ENCODE assay signal across 8 mouse cellular contexts in genomic region chr1:74240311-74240710, GRCm38 (mm10). TPM values are rescaled to one million over a fixed set of nuclear protein-coding genes. Genes with fewer than 3 reads are reported as not detected.
DNase-seq lines count a peak whose midpoint lies in the region; ATAC-seq lines count a peak whose summit lies in the region.
"Had no signal": no experiment of that assay in that cellular context is flagged by ENCODE, and none has a peak within 500 bp of the region (broad histone marks: within the 10 kb centered on the region; RNA-seq: fewer than 3 reads in every experiment).

No protein-coding gene starts in this region.

- peak overlapping the region; percentile 90 for H3K27ac ChIP-seq in heart, embryonic 15.5 days

- peak overlapping the region; percentile 11; the same call in 1 of the 2 replicates for H3K9ac ChIP-seq in heart, embryonic 15.5 days

- H3K9me3 ChIP-seq in heart, embryonic 15.5 days (replicated peaks), result no peaks in the 10 kb centered on the region

- WGBS in heart, embryonic 15.5 days, result 15% methylated on average over 6 of the region's 6 CpGs

- peak overlapping the region; percentile 13; the same call in 1 of the 2 replicates for H3K4me3 ChIP-seq in heart, embryonic 15.5 days

- peaks cover 63% of the 10 kb centered on the region for H3K4me1 ChIP-seq in heart, embryonic 15.5 days (replicated peaks)

- intact Hi-C loops in left cerebral cortex, postnatal 14 days (cut with DNase I), result loop anchor here (5.0 kb wide), 1 partner anchor 33 kb away; no protein-coding TSS in a partner anchor

- H3K4me2 ChIP-seq in heart, embryonic 15.5 days, result peak overlapping the region; percentile 83

- no peaks in the 10 kb centered on the region for H3K27me3 ChIP-seq in heart, embryonic 15.5 days

- H3K36me3 ChIP-seq in heart, embryonic 15.5 days, result no peaks in the 10 kb centered on the region

- peak; percentile 51 for ATAC-seq in heart, embryonic 15.5 days (replicated peaks; ENCODE audit: insufficient number of reproducible peaks, insufficient read depth, low FRiP score, low read depth)

- DNase-seq in right cerebral cortex, adult 18-20 months, result peak; percentile 92
- DNase-seq in right cerebral cortex, postnatal 4 days, result no peak
- peak; percentile 81 to 85 for DNase-seq in left cerebral cortex, postnatal 14 days (ENCODE audit: low spot score in 2 of 2)
- peak; percentile 60 for DNase-seq in testis, postnatal 10 days (ENCODE audit: low spot score)
- no peak for DNase-seq in adrenal gland, postnatal 36 days
- no peak for DNase-seq in spleen, postnatal 14 days (ENCODE audit: low spot score in 2 of 2)

RNA-seq across cellular contexts. Expression of gene Arpc2, which starts 4.4 kb away (rescaled TPM):
- 406 and 413 TPM in 2 replicates for polyA plus RNA-seq in heart, embryonic 15.5 days (2015; fragmentation: Nextera tagmentation; extraction: Ambion mirVana)
- 100 to 1,000 TPM; 281 to 300 TPM for total RNA-seq in left cerebral cortex, postnatal 14 days (2021)
- total RNA-seq in adrenal gland, postnatal 36 days (2021), result 100 to 1,000 TPM; 181 to 203 TPM

RNA-seq across cellular contexts. Expression of gene Gpbar1, which starts 38.0 kb away (rescaled TPM):
- polyA plus RNA-seq in heart, embryonic 15.5 days (2015; fragmentation: Nextera tagmentation; extraction: Ambion mirVana), result 0.13 and 0.34 TPM in 2 replicates
- total RNA-seq in left cerebral cortex, postnatal 14 days (2021), result not detected
- total RNA-seq in adrenal gland, postnatal 36 days (2021), result not detected

RNA-seq across cellular contexts. Expression of gene Aamp, which starts 44.2 kb away (rescaled TPM):
- polyA plus RNA-seq in heart, embryonic 15.5 days (2015; fragmentation: Nextera tagmentation; extraction: Ambion mirVana), result 168 and 209 TPM in 2 replicates
- 100 to 1,000 TPM; 135 to 137 TPM for total RNA-seq in left cerebral cortex, postnatal 14 days (2021)
- 100 to 1,000 TPM; 174 to 190 TPM for total RNA-seq in adrenal gland, postnatal 36 days (2021)

RNA-seq across cellular contexts. Expression of gene Pnkd, which starts 44.4 kb away (rescaled TPM):
- polyA plus RNA-seq in heart, embryonic 15.5 days (2015; fragmentation: Nextera tagmentation; extraction: Ambion mirVana), result 276 and 288 TPM in 2 replicates
- 100 to 1,000 TPM; 118 to 134 TPM for total RNA-seq in left cerebral cortex, postnatal 14 days (2021)
- 10 to 100 TPM; 72.5 to 80.8 TPM for total RNA-seq in adrenal gland, postnatal 36 days (2021)

RNA-seq across cellular contexts. Expression of gene Cxcr1, which starts 45.9 kb away (rescaled TPM):
- polyA plus RNA-seq in heart, embryonic 15.5 days (2015; fragmentation: Nextera tagmentation; extraction: Ambion mirVana), result not detected in 2 replicates
- not detected for total RNA-seq in left cerebral cortex, postnatal 14 days (2021)
- not detected for total RNA-seq in adrenal gland, postnatal 36 days (2021)
- polyA plus RNA-seq: neural tube, embryonic 11.5 days had no signal

Comparison
In these comparisons a context has a peak if more than half of its experiments do, and no peak if none do; other contexts are left out.
1. DNase-seq: peak in right cerebral cortex, adult 18-20 months (single experiment), left cerebral cortex, postnatal 14 days (2 of 2) and testis, postnatal 10 days (single experiment); none in right cerebral cortex, postnatal 4 days (single experiment), adrenal gland, postnatal 36 days (0 of 2) and spleen, postnatal 14 days (0 of 2).